Mouse (Mus musculus) myocyte (in vitro differentiated cells): ENCODE measurements at regions not wholly inside any gene's neighbourhood (a gene's known extent, or its start where the extent isn't known, plus 50 kb on each side); places are given as distances from the start of the nearest gene placed in this dataset.

Experiments
- E2F4 ChIP-seq: IDR thresholded peaks from one replicate; pipeline ENCODE4 v1.6.1; 2011; ENCODE audit warnings: mild to moderate bottlenecking, control low read depth, moderate library complexity; ENCODE audit not compliant: insufficient read depth
- MAX ChIP-seq: IDR thresholded peaks from one replicate; pipeline ENCODE4 v1.6.1; 2011; ENCODE audit warnings: low read depth, mild to moderate bottlenecking, control low read depth
- POLR2A ChIP-seq: IDR thresholded peaks from one replicate; pipeline ENCODE4 v1.6.1; 2011; ENCODE audit warnings: low read depth, mild to moderate bottlenecking, control low read depth, moderate library complexity; ENCODE audit not compliant: insufficient read length
- POLR2AphosphoS2 ChIP-seq: IDR thresholded peaks from one replicate; pipeline ENCODE4 v1.6.1; 2011; ENCODE audit warnings: low read depth, control low read depth; ENCODE audit not compliant: insufficient read length
- TCF12 ChIP-seq: IDR thresholded peaks from one replicate; pipeline ENCODE4 v1.6.1; 2011; ENCODE audit warnings: mild to moderate bottlenecking, control low read depth; ENCODE audit not compliant: poor library complexity, insufficient read depth, severe bottlenecking
- TCF3 ChIP-seq: IDR thresholded peaks from one replicate; pipeline ENCODE4 v1.6.1; 2011; ENCODE audit warnings: low read depth, control low read depth; ENCODE audit not compliant: insufficient read length
- USF1 ChIP-seq: IDR thresholded peaks from one replicate; pipeline ENCODE4 v1.6.1; 2011; ENCODE audit warnings: low read depth, mild to moderate bottlenecking, control low read depth, moderate library complexity

GRCm38 (mm10) chr15:87102211-87102610 is 441.9 kb upstream of the Fam19a5 start:
- TF ChIP-seq TCF12 (no peak), MAX (no peak), POLR2AphosphoS2 (no peak), TCF3 (no peak), USF1 (no peak), POLR2A (no peak), E2F4 (no peak)
